Mouse (Mus musculus): ENCODE results near the gene Mmp28.
A peak's percentile ranks its signal among the peaks of the same experiment; 100 is the strongest.

Mmp28 gene

GRCm38 (mm10) chr11:83462711-83463244, at the start of gene Mmp28:
Gene Mmp28, minus strand, starts transcription at chr11:83463071.
- DNase-seq (ENCODE audit: inconsistent ontology term), result peak; percentile 81

- DNase-seq (ENCODE audit: inconsistent ontology term), result no peak
Measured at GRCm38 (mm10) chr11:83509521-83509920, 46.6 kb upstream of the Mmp28 start.

GRCm38 (mm10) chr11:83504308-83504707, 41.4 kb upstream of the Mmp28 start:
- no peak for DNase-seq (ENCODE audit: inconsistent ontology term)

GRCm38 (mm10) chr11:83495571-83495970, 32.7 kb upstream of the Mmp28 start:
- no peak for DNase-seq (ENCODE audit: inconsistent ontology term)

GRCm38 (mm10) chr11:83491488-83491887, 28.6 kb upstream of the Mmp28 start:
- DNase-seq (ENCODE audit: inconsistent ontology term), result no peak

- no peak for DNase-seq (ENCODE audit: inconsistent ontology term)
Measured at GRCm38 (mm10) chr11:83473235-83474016, 10.6 kb upstream of the Mmp28 start.

- peak; percentile 99 for DNase-seq (ENCODE audit: inconsistent ontology term)
Measured at GRCm38 (mm10) chr11:83472324-83473234, 9.7 kb upstream of the Mmp28 start, which contains the start of gene Taf15. Gene Taf15, plus strand, starts transcription at chr11:83473086.

GRCm38 (mm10) chr11:83471766-83472165, 8.9 kb upstream of the Mmp28 start:
- no peak for DNase-seq (ENCODE audit: inconsistent ontology term)

GRCm38 (mm10) chr11:83468765-83469164, 5.9 kb upstream of the Mmp28 start:
- no peak for DNase-seq (ENCODE audit: inconsistent ontology term)

GRCm38 (mm10) chr11:83467120-83467652, 4.3 kb upstream of the Mmp28 start:
- no peak for DNase-seq (ENCODE audit: inconsistent ontology term)

GRCm38 (mm10) chr11:83465976-83466375, 3.1 kb upstream of the Mmp28 start:
- DNase-seq (ENCODE audit: inconsistent ontology term), result peak; percentile 73

GRCm38 (mm10) chr11:83461462-83462027, 1.3 kb downstream of the Mmp28 start:
- DNase-seq (ENCODE audit: inconsistent ontology term), result no peak

GRCm38 (mm10) chr11:83457912-83458601, 4.8 kb downstream of the Mmp28 start:
- peak; percentile 69 for DNase-seq (ENCODE audit: inconsistent ontology term)

- no peak for DNase-seq (ENCODE audit: inconsistent ontology term)
Measured at GRCm38 (mm10) chr11:83457257-83457656, 5.6 kb downstream of the Mmp28 start.

- DNase-seq (ENCODE audit: inconsistent ontology term), result peak; percentile 67
Measured at GRCm38 (mm10) chr11:83455608-83456007, 7.3 kb downstream of the Mmp28 start.

- no peak for DNase-seq (ENCODE audit: inconsistent ontology term)
Measured at GRCm38 (mm10) chr11:83454548-83454947, 8.3 kb downstream of the Mmp28 start.

GRCm38 (mm10) chr11:83451281-83451680, 11.6 kb downstream of the Mmp28 start:
- no peak for DNase-seq (ENCODE audit: inconsistent ontology term)

- no peak for DNase-seq (ENCODE audit: inconsistent ontology term)
Measured at GRCm38 (mm10) chr11:83450550-83450949, 12.3 kb downstream of the Mmp28 start.

- no peak for DNase-seq (ENCODE audit: inconsistent ontology term)
Measured at GRCm38 (mm10) chr11:83449298-83449697, 13.6 kb downstream of the Mmp28 start.

- DNase-seq (ENCODE audit: inconsistent ontology term), result no peak
Measured at GRCm38 (mm10) chr11:83448927-83449236, 14.0 kb downstream of the Mmp28 start.

All from Muller cell, postnatal 12 days (primary cell).